Mouse (Mus musculus) layer of hippocampus, adult 2 months (tissue): ENCODE measurements at regions not wholly inside any gene's neighbourhood (a gene's known extent, or its start where the extent isn't known, plus 50 kb on each side); places are given as distances from the start of the nearest gene placed in this dataset.

Experiments used
- DNase-seq, 2 experiments: peaks; one replicate each; pipeline ENCODE4 v3.0.0; 2022; ENCODE audit warnings: low spot score in 2 of 2
- H3K27ac ChIP-seq: fragments of 200-600 bp; 2 replicates; pipeline ENCODE4 v1.8.1; 2022
- H3K4me3 ChIP-seq: fragments of 200-600 bp; 2 replicates; pipeline ENCODE4 v1.8.1; 2022; ENCODE audit warnings: mild to moderate bottlenecking
- CTCF ChIP-seq: fragments of 200-600 bp; conservative IDR thresholded peaks from 2 replicates; pipeline ENCODE4 v1.8.1; 2022; ENCODE audit warnings: antibody characterized with exemption, mild to moderate bottlenecking, moderate library complexity

DNA sequence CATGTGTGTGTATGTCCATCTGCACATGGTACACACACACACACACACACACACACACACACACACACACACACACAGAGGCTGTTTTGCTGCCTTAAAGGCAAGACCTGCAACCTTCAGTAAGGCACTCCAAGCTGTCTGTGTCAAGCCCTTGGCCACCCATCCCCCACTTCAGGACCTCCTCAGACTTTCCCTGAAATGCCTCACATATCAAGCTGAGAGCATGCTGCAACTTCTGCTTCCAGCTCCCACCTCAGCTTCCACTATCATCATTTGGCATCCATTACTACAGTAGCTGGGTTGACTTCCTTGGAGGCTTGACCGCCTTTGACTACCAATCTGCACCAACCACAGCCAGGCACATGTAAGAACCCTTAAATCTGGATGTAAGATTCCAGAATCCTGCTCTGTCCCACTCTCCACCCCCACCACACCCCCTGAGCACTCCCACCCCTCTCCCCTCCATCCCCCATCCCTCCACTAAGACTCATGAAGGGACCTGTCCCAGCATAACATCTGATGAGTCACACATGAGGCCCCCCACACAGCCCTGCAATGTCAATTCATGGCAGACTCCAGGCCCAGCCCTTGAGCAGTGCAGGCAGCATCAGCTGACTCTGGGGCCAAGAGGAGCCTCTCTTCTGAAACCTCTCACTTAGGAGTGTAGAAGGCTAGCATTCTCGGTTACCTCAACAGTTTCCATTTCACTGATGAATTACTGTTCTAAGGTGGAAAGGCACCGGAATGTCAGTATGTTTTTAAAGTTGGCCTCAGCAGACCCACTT lies 196.8 kb upstream of the Dio3 start:
- H3K4me3 ChIP-seq: no peak overlapping the region
- no peak for DNase-seq
- no peak overlapping the region for H3K27ac ChIP-seq
- TF ChIP-seq CTCF: no peak

DNA sequence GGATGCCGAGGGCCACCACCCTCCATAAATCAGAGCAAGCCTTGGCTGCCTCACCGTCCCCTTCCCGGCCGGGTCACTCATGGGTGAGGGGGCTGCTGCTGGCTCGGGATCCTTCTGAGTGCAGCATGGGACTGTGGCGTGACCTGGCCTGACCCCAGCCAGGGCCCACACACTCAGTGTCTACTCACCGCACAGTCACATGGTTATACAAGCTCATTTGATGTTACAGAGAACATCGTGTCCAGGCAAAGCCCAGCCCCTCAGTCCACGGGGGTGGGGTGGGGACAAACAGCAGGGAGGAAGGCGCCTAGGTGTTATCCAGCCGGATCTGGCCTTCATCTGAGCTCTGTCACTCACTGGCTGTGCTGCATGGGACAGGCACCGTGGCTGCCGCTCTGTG lies 195.9 kb upstream of the Dio3 start:
- no peak overlapping the region for H3K4me3 ChIP-seq
- TF ChIP-seq CTCF: no peak
- H3K27ac ChIP-seq: no peak overlapping the region
- DNase-seq: no peak

DNA sequence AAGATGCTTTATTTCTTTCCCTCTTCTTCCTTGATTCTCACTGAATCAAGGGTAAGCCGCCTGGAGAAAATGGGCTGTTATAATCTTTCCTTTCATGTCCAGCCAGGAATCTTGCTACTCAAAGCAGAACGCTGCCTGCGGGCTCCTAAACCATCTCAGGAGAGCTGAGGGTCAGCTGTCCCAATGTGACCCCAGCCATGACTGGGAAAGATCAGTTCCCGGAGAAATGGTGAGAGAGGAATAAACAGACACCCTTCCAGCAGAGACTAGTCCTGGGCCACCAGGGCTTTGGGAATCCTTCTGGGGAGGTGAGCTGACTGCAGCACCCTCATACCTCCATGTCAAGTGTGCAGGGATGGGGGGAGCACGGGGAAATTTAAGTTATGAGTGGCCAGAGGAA lies 195.4 kb upstream of the Dio3 start:
- no peak for DNase-seq
- Histone ChIP-seq H3K27ac (no peak overlapping the region), H3K4me3 (no peak overlapping the region)
- no peak for TF ChIP-seq CTCF

DNA sequence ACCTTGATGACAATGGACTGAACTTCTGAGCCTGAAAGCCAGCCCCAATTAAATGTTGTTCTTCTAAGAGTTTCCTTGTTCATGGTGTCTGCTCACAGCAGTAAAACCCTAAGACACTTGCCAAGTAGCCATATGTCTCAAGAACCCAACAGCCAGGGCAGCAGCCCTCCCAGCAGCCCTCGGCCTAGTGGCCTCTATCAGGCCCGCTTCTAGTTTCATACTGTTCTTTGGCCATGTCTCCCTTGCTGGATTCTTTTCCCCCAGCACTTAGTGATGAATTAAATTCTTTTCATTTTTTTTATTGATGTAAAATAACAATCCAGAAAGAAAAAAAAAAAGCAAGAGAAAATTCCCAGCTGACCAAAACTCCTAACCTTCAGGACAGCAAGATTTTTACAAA lies 191.9 kb upstream of the Dio3 start:
- Histone ChIP-seq H3K4me3 (no peak overlapping the region), H3K27ac (no peak overlapping the region)
- DNase-seq: no peak
- TF ChIP-seq CTCF: no peak

DNA sequence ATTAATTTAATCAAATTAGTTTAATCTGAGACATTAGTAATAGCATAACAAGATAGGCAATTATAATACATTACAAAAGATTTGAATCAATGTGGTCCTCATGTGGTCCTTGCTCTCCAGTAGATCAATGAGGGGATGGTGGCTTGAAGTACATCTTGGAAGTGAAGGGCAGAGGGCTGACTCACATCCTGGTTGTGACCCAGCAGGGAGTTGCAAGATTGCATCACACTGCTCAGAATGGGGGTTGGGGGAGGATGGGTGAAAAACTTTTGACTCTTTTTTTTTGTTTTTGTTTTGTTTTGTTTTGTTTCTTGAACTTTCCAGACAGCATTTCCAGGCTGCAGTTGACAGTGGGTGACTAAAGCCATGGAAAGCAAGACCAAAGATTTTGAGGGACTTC lies 191.1 kb upstream of the Dio3 start:
- no peak overlapping the region for H3K4me3 ChIP-seq
- H3K27ac ChIP-seq: no peak overlapping the region
- no peak for TF ChIP-seq CTCF
- DNase-seq: no peak

DNA sequence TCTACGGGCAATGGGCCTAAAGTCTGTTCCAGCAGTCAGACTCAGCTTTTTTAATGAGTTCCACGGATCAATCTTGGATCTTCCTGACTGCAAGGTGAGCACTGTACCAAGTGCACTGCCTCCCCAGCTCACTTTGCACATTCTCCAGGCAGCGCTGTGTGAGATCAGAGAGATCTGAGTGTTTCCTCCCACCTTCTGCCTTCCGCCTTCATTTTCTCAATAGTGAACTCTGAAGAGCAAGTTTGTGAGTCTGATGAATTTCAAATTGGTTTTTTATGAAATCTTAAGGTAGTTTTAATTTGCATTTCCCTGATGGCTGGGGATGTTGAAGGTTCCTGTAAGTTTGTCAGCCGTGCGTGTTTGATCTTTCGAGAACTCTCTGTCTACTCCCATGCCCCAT lies 176.7 kb upstream of the Dio3 start:
- H3K4me3 ChIP-seq: no peak overlapping the region
- DNase-seq: no peak
- H3K27ac ChIP-seq: no peak overlapping the region
- no peak for TF ChIP-seq CTCF

DNA sequence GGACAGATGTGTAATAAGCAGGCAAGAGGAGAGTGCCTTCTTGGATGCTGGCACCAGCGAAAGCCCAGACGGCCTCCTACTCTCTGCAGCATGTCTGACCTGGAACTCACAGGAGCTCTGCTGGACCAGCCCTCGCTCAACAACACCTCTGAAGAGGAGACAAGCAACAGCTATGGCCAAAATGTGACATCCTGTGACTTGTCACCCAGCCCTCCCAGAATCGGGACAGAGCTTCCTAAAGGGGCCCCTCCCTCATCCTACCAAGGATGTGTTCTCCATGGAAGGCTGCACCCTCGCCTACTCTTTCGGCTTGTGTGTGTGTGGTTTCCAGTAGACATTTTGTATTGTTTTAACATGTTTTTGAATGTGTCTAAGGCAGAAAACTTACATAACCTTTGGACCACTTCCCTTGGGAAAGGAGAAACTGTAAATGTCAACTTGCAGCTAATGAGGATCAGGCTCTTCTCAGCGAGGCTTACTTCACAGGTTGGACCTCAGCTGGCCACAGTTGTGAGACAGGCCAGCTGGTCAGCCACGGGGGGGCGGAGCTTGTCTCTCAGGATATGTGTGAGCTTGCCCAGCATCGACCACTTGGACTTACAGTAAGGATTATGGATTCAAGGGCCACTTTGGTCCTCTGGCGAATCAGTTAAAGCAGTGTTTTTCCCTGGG lies 166.7 kb upstream of the Dio3 start:
- H3K4me3 ChIP-seq: no peak overlapping the region
- DNase-seq: no peak
- no peak for TF ChIP-seq CTCF
- peak overlapping the region; percentile 72 for H3K27ac ChIP-seq

DNA sequence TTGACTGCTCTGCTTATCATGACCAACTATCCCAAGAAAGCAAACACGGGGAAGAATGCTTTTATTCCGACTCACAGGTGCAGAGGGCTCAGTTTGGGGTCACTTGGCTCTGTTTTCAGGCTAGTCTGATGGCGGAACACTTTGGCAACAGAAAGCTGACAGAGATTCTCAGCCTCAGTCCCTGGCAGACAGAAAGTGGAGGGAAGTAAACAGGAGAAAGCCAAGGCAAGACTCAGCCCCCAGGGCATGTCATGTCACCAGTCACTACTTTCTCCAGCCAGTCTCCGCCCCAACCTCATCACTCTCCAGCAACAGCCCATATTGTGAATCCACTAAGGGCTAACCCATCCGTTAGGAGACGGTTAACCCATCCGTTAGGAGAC lies 166.2 kb upstream of the Dio3 start:
- H3K4me3 ChIP-seq: no peak overlapping the region
- DNase-seq: no peak
- no peak overlapping the region for H3K27ac ChIP-seq
- no peak for TF ChIP-seq CTCF

DNA sequence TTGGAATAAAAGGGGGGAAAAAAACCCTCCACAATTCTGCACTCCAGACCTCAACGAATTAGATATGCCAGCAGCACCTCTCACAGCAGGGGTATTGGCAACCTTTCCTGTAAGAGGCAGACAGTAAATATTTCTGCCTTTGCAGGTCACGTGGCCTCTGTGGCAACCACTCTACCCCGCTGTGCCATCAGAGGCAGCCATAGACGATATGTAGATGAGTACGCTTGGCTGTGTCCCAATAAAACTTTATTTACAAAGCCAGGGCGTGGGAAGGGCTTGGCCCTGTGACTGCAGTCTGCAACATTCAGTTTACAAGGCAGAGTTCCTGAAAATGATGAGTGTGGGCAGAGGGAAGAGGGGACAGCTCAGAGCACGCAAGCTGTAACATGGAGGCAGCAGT lies 158.7 kb upstream of the Dio3 start:
- Histone ChIP-seq H3K4me3 (no peak overlapping the region), H3K27ac (no peak overlapping the region)
- no peak for TF ChIP-seq CTCF
- DNase-seq: peak; percentile 32 to 48

DNA sequence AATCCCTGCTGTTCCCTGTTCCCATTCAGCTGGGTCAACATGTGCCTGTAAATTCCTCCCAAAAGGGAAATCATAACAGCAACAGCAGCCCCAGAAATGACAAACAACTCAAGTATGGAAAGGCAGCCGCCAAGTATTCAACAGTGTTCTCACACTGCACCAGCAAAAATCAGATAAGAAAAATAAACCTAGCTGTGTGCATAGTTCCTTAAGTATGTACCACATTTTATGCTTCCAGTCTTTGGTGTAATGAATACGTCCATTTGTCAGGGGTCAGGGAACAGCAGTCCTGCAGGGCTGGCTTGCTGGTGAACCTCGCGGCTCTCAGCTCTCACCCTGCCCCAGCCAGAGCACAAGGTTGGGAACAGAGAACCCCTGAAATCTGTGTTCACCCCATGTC lies 155.9 kb upstream of the Dio3 start:
- DNase-seq: no peak
- no peak overlapping the region for H3K27ac ChIP-seq
- TF ChIP-seq CTCF: no peak
- no peak overlapping the region for H3K4me3 ChIP-seq

DNA sequence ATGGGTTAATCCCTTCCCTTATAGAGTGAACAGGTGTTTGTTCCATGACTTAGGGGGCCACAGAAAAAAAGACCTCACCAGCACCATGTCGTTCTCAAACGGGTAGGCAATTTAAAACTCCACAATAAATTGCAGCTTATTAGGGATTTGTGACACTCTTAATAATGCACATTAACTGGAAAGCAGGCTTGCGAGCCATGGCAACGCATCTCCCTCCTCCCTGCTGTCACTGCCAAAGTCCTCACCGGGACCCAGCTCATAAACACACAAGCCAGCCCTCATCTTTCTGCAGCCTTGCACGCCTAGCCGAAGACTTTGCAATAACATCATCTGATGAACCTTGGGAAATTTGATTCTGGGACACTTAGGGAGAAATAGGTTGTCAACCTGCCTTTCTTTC lies 152.3 kb upstream of the Dio3 start:
- DNase-seq: peak in 1 of 2 experiments; percentile 22
- no peak overlapping the region for H3K27ac ChIP-seq
- no peak overlapping the region for H3K4me3 ChIP-seq
- TF ChIP-seq CTCF: no peak

DNA sequence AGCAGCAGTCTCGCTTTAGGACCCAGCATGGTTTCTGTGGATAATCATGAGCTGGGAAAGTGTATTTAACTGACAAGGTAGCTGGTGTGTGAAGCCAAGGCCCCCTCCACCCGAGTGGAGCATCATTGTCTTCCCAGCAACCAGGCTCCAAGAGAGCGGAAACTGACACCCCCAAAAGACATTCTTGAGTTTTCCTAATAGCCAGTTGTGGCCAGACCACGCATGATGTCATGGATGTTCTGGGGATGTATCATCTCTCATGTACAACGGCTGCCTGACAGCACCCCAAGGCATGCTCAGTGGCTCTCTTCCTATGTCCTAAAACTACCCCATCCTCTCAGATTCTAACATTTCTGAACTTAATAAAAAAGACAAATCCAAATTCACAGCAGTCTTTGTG lies 133.5 kb upstream of the Dio3 start:
- TF ChIP-seq CTCF: no peak
- Histone ChIP-seq H3K27ac (no peak overlapping the region), H3K4me3 (no peak overlapping the region)
- no peak for DNase-seq

DNA sequence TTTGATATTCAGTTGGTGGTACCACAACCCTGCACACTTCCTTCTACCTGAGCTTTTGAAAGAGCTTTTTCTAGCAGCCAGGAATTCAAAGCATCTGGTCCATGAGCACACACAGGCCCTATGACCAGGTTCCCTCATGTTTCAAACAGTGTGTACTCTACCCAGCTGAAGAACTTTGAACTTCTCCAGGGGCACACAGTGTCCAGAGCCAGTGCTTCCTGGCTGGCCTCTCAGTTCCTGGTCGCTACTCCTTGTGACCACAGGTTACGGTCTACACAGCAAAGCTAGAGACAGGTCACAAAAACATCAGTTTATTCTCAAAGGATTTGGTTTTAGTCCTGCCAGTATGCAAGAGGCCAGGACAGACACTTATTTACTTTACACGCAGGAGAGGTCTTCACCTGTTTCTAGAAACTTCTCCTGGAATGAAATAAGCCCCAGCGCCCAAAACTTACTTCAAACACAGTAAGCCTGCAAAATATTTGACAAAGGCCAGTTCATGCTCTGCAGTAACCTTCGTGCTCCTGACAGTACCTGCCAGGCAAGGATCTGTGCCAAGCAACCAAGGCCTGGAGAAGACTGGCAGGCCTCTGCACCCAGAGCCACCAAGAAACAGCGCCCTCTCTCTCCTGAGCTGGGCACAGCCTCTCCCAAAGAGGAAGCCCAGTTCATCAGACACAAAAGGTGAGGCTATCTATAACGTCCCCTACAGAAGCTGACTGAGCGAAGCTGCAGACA lies 124.5 kb upstream of the Dio3 start:
- DNase-seq: no peak
- Histone ChIP-seq H3K4me3 (no peak overlapping the region), H3K27ac (no peak overlapping the region)
- TF ChIP-seq CTCF: peak; percentile 40

DNA sequence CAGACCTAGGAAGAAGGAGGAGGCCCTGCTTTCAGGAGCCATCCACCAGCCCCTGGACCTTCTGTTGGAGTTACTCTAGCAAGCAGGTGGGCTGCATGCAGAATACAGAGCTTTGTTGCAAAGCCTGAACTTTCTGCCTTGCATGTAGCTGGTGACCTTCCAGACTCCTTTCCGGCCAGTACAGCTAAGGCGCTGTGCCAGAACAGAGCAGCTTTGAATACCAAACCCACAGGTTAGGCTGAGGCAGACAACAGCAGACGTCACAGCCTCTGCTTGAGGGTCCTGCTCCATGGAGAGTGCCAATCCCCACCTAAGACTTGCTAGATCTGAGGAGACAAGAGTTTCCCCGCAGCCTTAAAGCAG lies 123.9 kb upstream of the Dio3 start:
- Histone ChIP-seq H3K27ac (no peak overlapping the region), H3K4me3 (no peak overlapping the region)
- DNase-seq: no peak
- TF ChIP-seq CTCF: no peak
